Mouse (Mus musculus): Measurements from ENCODE around the gene Scaf4.

DNA sequence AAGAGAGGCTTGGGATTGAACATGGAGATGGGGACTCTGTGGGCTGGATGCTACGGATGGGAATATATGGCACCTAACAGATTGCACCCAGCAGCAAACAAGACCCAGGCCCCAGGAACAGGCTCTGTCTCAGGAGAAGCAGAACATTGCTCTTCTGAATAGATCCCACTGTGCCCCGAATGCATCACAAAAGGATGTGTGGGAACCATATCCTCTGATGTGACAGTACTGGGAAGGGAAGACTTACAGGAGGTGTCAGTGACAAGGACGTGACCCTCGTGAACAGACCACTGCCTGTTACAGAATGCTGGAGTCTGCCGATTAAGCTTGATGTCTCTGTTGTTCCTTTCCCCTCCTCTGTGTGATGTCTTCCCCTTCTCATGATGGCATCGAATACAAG lies 48.2 kb upstream of the Scaf4 start:
- TF ChIP-seq MAFK (IDR thresholded peaks at IDR 0.05; ENCODE audit: insufficient read depth, low read depth, low read length) (no peak), HCFC1 (IDR thresholded peaks at IDR 0.05; ENCODE audit: borderline replicate concordance, insufficient read depth, low read length) (no peak), ZNF384 (IDR thresholded peaks at IDR 0.05; ENCODE audit: low read depth, low read length) (no peak), ZC3H11A (IDR thresholded peaks at IDR 0.05; ENCODE audit: borderline replicate concordance, low read depth, low read length) (no peak), CHD2 (IDR thresholded peaks at IDR 0.05; ENCODE audit: low read depth, low read length) (no peak)

Data from ES-E14 (cell line).